Mouse (Mus musculus): ENCODE measurements at regions not wholly inside any gene's neighbourhood (a gene's known extent, or its start where the extent isn't known, plus 50 kb on each side); places are given as distances from the start of the nearest gene placed in this dataset.

- DNase-seq: no peak
Observed at GRCm38 (mm10) chr15:60101485-60102280, 85.3 kb upstream of the 4933412E24Rik start.

- DNase-seq: peak; percentile 64
Observed at GRCm38 (mm10) chr15:60097141-60097540, 80.7 kb upstream of the 4933412E24Rik start.

DNA sequence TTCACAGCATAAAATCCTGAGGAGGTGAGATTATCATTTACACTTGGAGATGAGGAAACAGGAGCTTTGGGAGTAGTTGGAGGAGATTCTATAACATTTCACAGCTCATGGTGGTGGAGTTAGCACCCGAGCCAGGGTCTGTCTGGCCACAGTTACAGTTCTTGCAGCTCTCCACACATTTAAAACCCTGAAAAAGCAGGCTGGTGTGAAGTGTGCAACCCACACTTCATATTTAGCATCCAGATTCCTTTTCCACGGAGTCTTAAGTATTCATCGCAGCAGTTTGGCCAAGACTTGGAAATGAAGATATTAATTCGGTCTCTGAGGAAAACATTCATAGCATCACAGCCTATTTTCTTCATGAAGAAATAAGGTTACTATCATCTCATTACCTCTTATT lies 79.7 kb upstream of the 4933412E24Rik start:
- no peak for DNase-seq

- DNase-seq: no peak
Observed at GRCm38 (mm10) chr15:60089921-60090320, 73.5 kb upstream of the 4933412E24Rik start.

GRCm38 (mm10) chr15:60088964-60089899 lies 72.8 kb upstream of the 4933412E24Rik start:
- no peak for DNase-seq

Measured in right cerebral cortex, postnatal 25 days (tissue).